Mouse (Mus musculus) B cell, adult 67 days (primary cell): ENCODE results near the gene Slc24a4. TPM values are rescaled to one million over a fixed set of nuclear protein-coding genes. Genes with fewer than 3 reads are reported as not detected.

ENCODE experiments used
- total RNA-seq, 2 experiments: library from RNA; stranded (reverse); gene quantifications; 4 replicates each; pipeline ENCODE4 v1.2.4; 2023

The Slc24a4 gene
- not detected for total RNA-seq

DNA sequence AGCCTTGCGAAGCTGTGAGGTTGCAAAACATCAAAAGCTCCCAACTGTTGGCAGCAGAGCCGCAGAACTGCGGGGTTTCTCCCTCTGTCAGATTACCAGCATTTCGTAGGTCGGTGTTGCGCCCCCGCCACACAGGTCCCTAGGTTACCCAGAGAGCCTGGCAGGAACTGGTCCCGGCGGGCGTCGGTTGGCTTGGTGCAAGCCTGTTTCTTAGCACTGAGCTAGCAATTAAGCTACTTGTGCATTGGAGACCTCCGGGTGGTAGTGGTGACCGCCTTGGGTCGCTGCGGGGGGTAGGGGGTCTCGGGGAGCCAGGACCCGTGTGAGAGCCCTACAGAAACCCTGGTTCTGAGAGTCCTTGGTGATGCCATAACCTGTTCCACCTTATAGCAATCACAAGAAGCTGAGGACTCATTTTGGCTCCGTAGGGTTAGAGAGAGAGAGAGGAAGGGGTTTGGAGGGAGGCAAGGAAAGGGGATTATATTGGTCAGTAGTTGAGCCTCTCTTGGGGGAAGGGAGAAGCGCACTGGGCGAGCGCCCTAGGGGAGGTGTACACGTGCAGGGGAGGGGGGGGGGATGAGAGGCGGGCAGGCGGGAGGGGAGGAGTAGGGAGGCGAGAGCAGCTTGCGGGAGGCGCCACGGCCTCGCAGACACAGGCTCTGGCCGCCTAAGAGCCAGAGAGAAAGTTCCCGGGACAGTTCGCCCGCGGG, at the start of gene Slc24a4:
TSS of gene Slc24a4 (plus strand) at position 653 of the 710 bp plus-strand sequence.

DNA sequence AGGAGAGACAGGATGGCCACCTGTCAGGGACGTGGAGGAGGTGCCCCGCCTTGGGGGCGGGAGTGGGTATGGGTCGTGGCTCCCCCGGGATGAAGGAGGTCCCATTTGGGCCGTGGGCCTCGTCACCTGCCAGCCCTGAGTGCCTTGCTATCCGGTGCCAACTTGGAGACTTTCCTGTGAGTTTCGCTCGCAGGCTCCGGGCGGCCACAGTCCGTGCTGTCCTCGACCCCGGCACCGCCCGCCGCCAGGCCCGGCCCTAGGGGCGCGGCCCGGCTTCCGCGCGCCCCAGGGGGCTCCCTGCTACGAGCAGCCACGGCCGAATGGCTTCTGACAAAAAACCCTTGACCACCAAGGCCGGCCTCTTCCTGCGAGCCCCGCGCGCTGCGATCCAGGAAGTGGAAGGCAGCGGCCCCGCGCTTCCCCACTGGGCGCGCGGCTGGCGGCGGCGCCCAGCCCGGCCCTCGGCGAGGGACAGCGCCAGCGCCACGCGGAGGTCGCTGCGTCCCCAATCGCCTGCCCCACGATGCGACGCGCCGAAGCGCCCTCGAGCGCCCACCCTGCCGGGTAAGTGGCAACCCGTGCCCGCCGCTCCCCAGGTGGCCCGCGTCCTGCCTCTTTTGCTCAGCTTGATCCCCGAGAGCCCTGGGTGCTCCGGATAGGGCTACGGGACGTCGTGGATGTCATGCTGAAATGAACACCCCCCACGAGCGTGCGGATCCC, 154.4 kb downstream of the Slc24a4 start, which contains the start of gene Rin3:
TSS of gene Rin3 (plus strand) at position 286 of the 720 bp plus-strand sequence.

Other genes starting within 250 kb of the Slc24a4 start
- gene Trip11, start 215.5 kb upstream of the Slc24a4 start, total RNA-seq: 10 to 100 TPM; 58.9 to 67.8 TPM
- gene Atxn3, start 170.5 kb upstream of the Slc24a4 start, total RNA-seq: 10 to 100 TPM; 25.3 to 31.5 TPM
- 10 to 100 TPM; 40.5 to 41.0 TPM for gene Cpsf2, start 152.7 kb upstream of the Slc24a4 start, total RNA-seq
- 100 to 1,000 TPM; 194 to 269 TPM for gene Rin3, start 154.3 kb downstream of the Slc24a4 start, total RNA-seq